ENCODE assay signal across 25 mouse cellular contexts in genomic region chr12:104412507-104412906, GRCm38 (mm10). TPM values are rescaled to one million over a fixed set of nuclear protein-coding genes. Genes with fewer than 3 reads are reported as not detected.
DNase-seq lines count a peak whose midpoint lies in the region; ATAC-seq lines count a peak whose summit lies in the region.
"Had no signal": no experiment of that assay in that cellular context is flagged by ENCODE, and none has a peak within 500 bp of the region (broad histone marks: within the 10 kb centered on the region; RNA-seq: fewer than 3 reads in every experiment).

No protein-coding gene starts in this region.

- intact Hi-C loops in heart, postnatal 36 days (cut with DNase I) = no loop called here

- DNase-seq in spleen, postnatal 10 days (ENCODE audit: low spot score in 2 of 2) = no peak
- DNase-seq in heart, postnatal 36 days = no peak
- DNase-seq: adrenal gland, adult 8-10 months; adrenal gland, postnatal 14 days; adrenal gland, postnatal 36 days; cerebellum, adult 11-12 months; cerebellum, adult 2 months; cerebellum, adult 9-10 months; cerebellum, postnatal 10 days; cerebellum, postnatal 25 days; embryo, embryonic 11 days had no signal

- peak; percentile 61 for ATAC-seq in granulocyte monocyte progenitor cell, adult 5-6 weeks (replicated peaks; ENCODE audit: poor library complexity, severe bottlenecking)
- peak; percentile 54 for ATAC-seq in megakaryocyte, adult 5-6 weeks (ENCODE audit: poor library complexity, severe bottlenecking)
- ATAC-seq in CD4-positive, CD25-positive, alpha-beta regulatory T cell, adult 4 months = no peak
- ATAC-seq: activated CD4-positive, CD25-positive, alpha-beta regulatory T cell, adult 4 months; forebrain, embryonic 14.5 days; forebrain, embryonic 16.5 days; Patski had no signal

RNA-seq across cellular contexts. Expression of gene Serpina3n, which starts 6.0 kb away (rescaled TPM):
- not detected in 2 replicates for total RNA-seq in granulocyte monocyte progenitor cell, adult 5-6 weeks (2014; fragmentation: Nextera tagmentation)
- not detected in 2 replicates for total RNA-seq in granulocyte monocyte progenitor cell, adult 5-6 weeks (2017)
- total RNA-seq in megakaryocyte, adult 5-6 weeks (2015) = 0.23 and 0.31 TPM in 2 replicates
- total RNA-seq in megakaryocyte, adult 5-6 weeks (2017) = not detected in 2 replicates
- not detected for polyA plus RNA-seq in CD4-positive, CD25-positive, alpha-beta regulatory T cell, adult 4 months (2017; shearing (Covaris generic))
- 1 to 10 TPM; 5.7 to 8.2 TPM for total RNA-seq in heart, postnatal 36 days (2021)
- total RNA-seq: CH12.LX, G1E had no signal
- polyA plus RNA-seq: activated CD4-positive, CD25-positive, alpha-beta regulatory T cell, adult 4 months; C2C12; embryonic facial prominence, embryonic 13.5 days; erythroblast, embryonic 14.5 days; forebrain, embryonic 10.5 days; forebrain, embryonic 12.5 days; forebrain, embryonic 14.5 days; forebrain, embryonic 16.5 days; G1E had no signal

Comparison
In these comparisons a context has a peak if more than half of its experiments do, and no peak if none do; other contexts are left out.
1. RNA of gene Serpina3n, which starts 6.0 kb away (total RNA-seq): 5.7 to 8.2 TPM in heart, postnatal 36 days; 0.23 to 0.31 TPM in megakaryocyte, adult 5-6 weeks and not detected in granulocyte monocyte progenitor cell, adult 5-6 weeks; every median in the first group is over 4 times any median in the second.